ENCODE assay signal across 8 mouse cellular contexts in the genomic region with DNA sequence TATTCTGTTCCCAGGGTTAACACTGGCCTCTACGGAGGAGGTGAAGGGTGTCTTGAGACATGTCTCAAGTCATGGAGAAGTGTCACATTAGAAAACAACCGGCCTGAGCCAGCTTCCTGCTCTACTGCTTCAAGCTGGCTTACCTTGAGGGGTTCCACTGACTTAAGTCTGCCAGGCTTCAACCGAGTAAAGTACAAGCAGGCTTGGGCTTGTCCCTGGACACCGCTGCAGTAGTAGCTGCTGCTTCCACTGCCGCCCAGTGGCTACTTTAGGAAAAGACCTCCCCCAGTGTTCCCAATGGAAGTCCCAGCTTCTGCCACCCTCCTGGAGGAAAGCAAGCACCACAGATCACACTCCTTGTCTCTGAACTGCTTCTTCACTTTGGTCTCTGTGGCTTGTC. TPM values are rescaled to one million over a fixed set of nuclear protein-coding genes. Genes with fewer than 3 reads are reported as not detected.
A peak's percentile ranks its signal among the peaks of the same experiment; 100 is the strongest.
DNase-seq lines count a peak whose midpoint lies in the region; ATAC-seq and TF ChIP-seq lines count a peak whose summit lies in the region.

No protein-coding gene starts in this region.

- no peak overlapping the region for H3K27ac ChIP-seq in heart, postnatal 0 days (ENCODE audit: low read depth)
- H3K27ac ChIP-seq in heart, embryonic 11.5 days (ENCODE audit: low read depth, low read length) = no peak overlapping the region
- H3K27ac ChIP-seq in embryonic facial prominence, embryonic 14.5 days (replicated peaks; ENCODE audit: low read depth, low read length) = no peak overlapping the region
- H3K27ac ChIP-seq in limb, embryonic 11.5 days (replicated peaks; ENCODE audit: low read depth, low read length) = no peak overlapping the region

- peak; percentile 45 for TF ChIP-seq CTCF in heart, postnatal 0 days (IDR thresholded peaks at IDR 0.05; ENCODE audit: low read depth)

- DNase-seq in heart, postnatal 0 days (ENCODE audit: low spot score) = peak; percentile 33
- DNase-seq in MN1 (ENCODE audit: low spot score) = peak; percentile 12
- DNase-seq in embryonic facial prominence, embryonic 14.5 days (ENCODE audit: low spot score) = peak; percentile 70
- peak; percentile 55 for DNase-seq in kidney, adult 18-20 months
- peak; percentile 49 for DNase-seq in limb, embryonic 11.5 days (ENCODE audit: low spot score)
- peak; percentile 23 to 27 for DNase-seq in right cerebral cortex, postnatal 36 days (ENCODE audit: low spot score in 2 of 2)
- no peak for DNase-seq in spleen, adult 18-20 months

- H3K36me3 ChIP-seq in heart, postnatal 0 days (replicated peaks; ENCODE audit: control insufficient read depth, insufficient read depth, low read length) = no peaks in the 10 kb centered on the region
- H3K36me3 ChIP-seq in heart, embryonic 11.5 days (ENCODE audit: control insufficient read depth, insufficient read depth, low read length) = no peaks in the 10 kb centered on the region
- no peaks in the 10 kb centered on the region for H3K36me3 ChIP-seq in embryonic facial prominence, embryonic 14.5 days (ENCODE audit: control insufficient read depth, insufficient read depth, low read length)
- no peaks in the 10 kb centered on the region for H3K36me3 ChIP-seq in limb, embryonic 11.5 days (ENCODE audit: control insufficient read depth, insufficient read depth, low read length)

- WGBS in heart, postnatal 0 days = 16% methylated on average over 5 of the region's 5 CpGs
- 23% methylated on average over 5 of the region's 5 CpGs for WGBS in heart, embryonic 11.5 days (ENCODE audit: insufficient replicate concordance)
- WGBS in embryonic facial prominence, embryonic 14.5 days = 27% methylated on average over 5 of the region's 5 CpGs
- 22% methylated on average over 5 of the region's 5 CpGs for WGBS in limb, embryonic 11.5 days

- no peak overlapping the region for H3K4me2 ChIP-seq in heart, postnatal 0 days (ENCODE audit: low read depth, low read length)
- H3K4me2 ChIP-seq in heart, embryonic 11.5 days = no peak overlapping the region
- H3K4me2 ChIP-seq in embryonic facial prominence, embryonic 14.5 days (ENCODE audit: low read depth, low read length) = no peak overlapping the region
- no peak overlapping the region for H3K4me2 ChIP-seq in limb, embryonic 11.5 days (ENCODE audit: low read depth, severe bottlenecking)

- H3K4me3 ChIP-seq in heart, postnatal 0 days (ENCODE audit: low read depth, low read length) = no peak overlapping the region
- no peak overlapping the region for H3K4me3 ChIP-seq in heart, embryonic 11.5 days (ENCODE audit: low read depth, low read length)
- no peak overlapping the region for H3K4me3 ChIP-seq in embryonic facial prominence, embryonic 14.5 days (ENCODE audit: low read depth, low read length)
- H3K4me3 ChIP-seq in limb, embryonic 11.5 days (ENCODE audit: low read depth, low read length) = no peak overlapping the region

- ATAC-seq in heart, postnatal 0 days (ENCODE audit: insufficient read depth, low read depth) = no peak
- no peak for ATAC-seq in heart, embryonic 11.5 days (replicated peaks; ENCODE audit: insufficient number of reproducible peaks, low FRiP score, low TSS enrichment)
- peak; percentile 71; the same call in 1 of the 2 replicates for ATAC-seq in embryonic facial prominence, embryonic 14.5 days (ENCODE audit: low read depth)
- no peak for ATAC-seq in limb, embryonic 11.5 days (ENCODE audit: insufficient number of reproducible peaks, low FRiP score, low TSS enrichment, low read depth)

- no peak for TF ChIP-seq EP300 in heart, postnatal 0 days (IDR thresholded peaks at IDR 0.05; ENCODE audit: low read depth)

- no peaks in the 10 kb centered on the region for H3K9me3 ChIP-seq in heart, postnatal 0 days (replicated peaks; ENCODE audit: control insufficient read depth, low read length)
- H3K9me3 ChIP-seq in heart, embryonic 11.5 days (replicated peaks; ENCODE audit: control insufficient read depth, low read length) = no peaks in the 10 kb centered on the region
- H3K9me3 ChIP-seq in embryonic facial prominence, embryonic 14.5 days (ENCODE audit: control insufficient read depth, low read length) = no peaks in the 10 kb centered on the region
- H3K9me3 ChIP-seq in limb, embryonic 11.5 days (ENCODE audit: control insufficient read depth, low read length) = no peaks in the 10 kb centered on the region

- H3K27me3 ChIP-seq in heart, postnatal 0 days (ENCODE audit: control insufficient read depth, insufficient read depth, low read length) = no peaks in the 10 kb centered on the region
- H3K27me3 ChIP-seq in heart, embryonic 11.5 days (ENCODE audit: control insufficient read depth, insufficient read depth, low read length) = no peaks in the 10 kb centered on the region
- H3K27me3 ChIP-seq in embryonic facial prominence, embryonic 14.5 days (replicated peaks; ENCODE audit: control insufficient read depth, insufficient read depth, low read length) = peaks cover 9% of the 10 kb centered on the region
- H3K27me3 ChIP-seq in limb, embryonic 11.5 days (ENCODE audit: control insufficient read depth, insufficient read depth, low read length) = peaks cover 6% of the 10 kb centered on the region; the same call in 1 of the 2 replicates

- no peak overlapping the region for H3K9ac ChIP-seq in heart, postnatal 0 days (replicated peaks; ENCODE audit: low read depth, low read length)
- no peak overlapping the region for H3K9ac ChIP-seq in heart, embryonic 11.5 days (ENCODE audit: low read depth, low read length)
- H3K9ac ChIP-seq in embryonic facial prominence, embryonic 14.5 days (ENCODE audit: low read depth, low read length) = no peak overlapping the region
- H3K9ac ChIP-seq in limb, embryonic 11.5 days (ENCODE audit: low read length) = no peak overlapping the region

- no peaks in the 10 kb centered on the region for H3K4me1 ChIP-seq in heart, postnatal 0 days (ENCODE audit: control insufficient read depth, insufficient read depth)
- H3K4me1 ChIP-seq in heart, embryonic 11.5 days (ENCODE audit: control insufficient read depth, insufficient read depth, low read length) = no peaks in the 10 kb centered on the region
- H3K4me1 ChIP-seq in embryonic facial prominence, embryonic 14.5 days (ENCODE audit: control insufficient read depth, insufficient read depth, low read length) = no peaks in the 10 kb centered on the region
- no peaks in the 10 kb centered on the region for H3K4me1 ChIP-seq in limb, embryonic 11.5 days (ENCODE audit: control insufficient read depth, insufficient read depth, low read length)

RNA-seq across cellular contexts. Expression of gene P2ry4, which starts 2.8 kb away (rescaled TPM):
- not detected in 2 replicates for total RNA-seq in heart, postnatal 0 days (2014; rRNA removed; ENCODE audit: low replicate concordance)
- polyA plus RNA-seq in heart, postnatal 0 days (2015; fragmentation: Nextera tagmentation; extraction: Ambion mirVana) = not detected in 2 replicates
- not detected in 2 replicates for polyA plus RNA-seq in heart, embryonic 11.5 days (2014; fragmentation: Nextera tagmentation; extraction: Ambion mirVana)
- polyA plus RNA-seq in embryonic facial prominence, embryonic 14.5 days (2014; fragmentation: Nextera tagmentation; extraction: Ambion mirVana) = 0.13 and 0.25 TPM in 2 replicates
- polyA plus RNA-seq in limb, embryonic 11.5 days (2014; fragmentation: Nextera tagmentation; extraction: Ambion mirVana) = not detected in 2 replicates

RNA-seq across cellular contexts. Expression of gene Arr3, which starts 7.9 kb away (rescaled TPM):
- not detected in 2 replicates for total RNA-seq in heart, postnatal 0 days (2014; rRNA removed; ENCODE audit: low replicate concordance)
- polyA plus RNA-seq in heart, postnatal 0 days (2015; fragmentation: Nextera tagmentation; extraction: Ambion mirVana) = 0.15 and 0.43 TPM in 2 replicates
- polyA plus RNA-seq in heart, embryonic 11.5 days (2014; fragmentation: Nextera tagmentation; extraction: Ambion mirVana) = 0.59 and 0.66 TPM in 2 replicates
- not detected in 2 replicates for polyA plus RNA-seq in embryonic facial prominence, embryonic 14.5 days (2014; fragmentation: Nextera tagmentation; extraction: Ambion mirVana)
- polyA plus RNA-seq in limb, embryonic 11.5 days (2014; fragmentation: Nextera tagmentation; extraction: Ambion mirVana) = not detected in 2 replicates

RNA-seq across cellular contexts. Expression of gene Awat1, which starts 25.4 kb away (rescaled TPM):
- total RNA-seq in heart, postnatal 0 days (2014; rRNA removed; ENCODE audit: low replicate concordance) = not detected in 2 replicates
- not detected in 2 replicates for polyA plus RNA-seq in heart, postnatal 0 days (2015; fragmentation: Nextera tagmentation; extraction: Ambion mirVana)
- polyA plus RNA-seq in heart, embryonic 11.5 days (2014; fragmentation: Nextera tagmentation; extraction: Ambion mirVana) = not detected in 2 replicates
- not detected in 2 replicates for polyA plus RNA-seq in embryonic facial prominence, embryonic 14.5 days (2014; fragmentation: Nextera tagmentation; extraction: Ambion mirVana)
- not detected in 2 replicates for polyA plus RNA-seq in limb, embryonic 11.5 days (2014; fragmentation: Nextera tagmentation; extraction: Ambion mirVana)

RNA-seq across cellular contexts. Expression of gene Kif4, which starts 28.1 kb away (rescaled TPM):
- total RNA-seq in heart, postnatal 0 days (2014; rRNA removed; ENCODE audit: low replicate concordance) = 10.0 and 22.0 TPM in 2 replicates
- 5.6 and 5.8 TPM in 2 replicates for polyA plus RNA-seq in heart, postnatal 0 days (2015; fragmentation: Nextera tagmentation; extraction: Ambion mirVana)
- 26.7 and 30.6 TPM in 2 replicates for polyA plus RNA-seq in heart, embryonic 11.5 days (2014; fragmentation: Nextera tagmentation; extraction: Ambion mirVana)
- 21.3 and 28.9 TPM in 2 replicates for polyA plus RNA-seq in embryonic facial prominence, embryonic 14.5 days (2014; fragmentation: Nextera tagmentation; extraction: Ambion mirVana)
- polyA plus RNA-seq in limb, embryonic 11.5 days (2014; fragmentation: Nextera tagmentation; extraction: Ambion mirVana) = 47.9 and 48.2 TPM in 2 replicates

RNA-seq across cellular contexts. Expression of gene Pdzd11, which starts 28.9 kb away (rescaled TPM):
- total RNA-seq in heart, postnatal 0 days (2014; rRNA removed; ENCODE audit: low replicate concordance) = 41.9 and 43.7 TPM in 2 replicates
- polyA plus RNA-seq in heart, postnatal 0 days (2015; fragmentation: Nextera tagmentation; extraction: Ambion mirVana) = 75.8 and 88.4 TPM in 2 replicates
- polyA plus RNA-seq in heart, embryonic 11.5 days (2014; fragmentation: Nextera tagmentation; extraction: Ambion mirVana) = 89.1 and 97.3 TPM in 2 replicates
- polyA plus RNA-seq in embryonic facial prominence, embryonic 14.5 days (2014; fragmentation: Nextera tagmentation; extraction: Ambion mirVana) = 105 and 113 TPM in 2 replicates
- 116 and 118 TPM in 2 replicates for polyA plus RNA-seq in limb, embryonic 11.5 days (2014; fragmentation: Nextera tagmentation; extraction: Ambion mirVana)

Comparison
In these comparisons a context has a peak if more than half of its experiments do, and no peak if none do; other contexts are left out.
1. DNase-seq: peak in heart, postnatal 0 days (single experiment), MN1 (single experiment), embryonic facial prominence, embryonic 14.5 days (single experiment), kidney, adult 18-20 months (single experiment), limb, embryonic 11.5 days (single experiment) and right cerebral cortex, postnatal 36 days (2 of 2); none in spleen, adult 18-20 months (0 of 2).